Mouse (Mus musculus) heart, embryonic 11.5 days (tissue): ENCODE data around the gene Dlgap4. TPM values are rescaled to one million over a fixed set of nuclear protein-coding genes. Genes with fewer than 3 reads are reported as not detected.
A peak's percentile ranks its signal among the peaks of the same experiment; 100 is the strongest.

ENCODE experiments used
- ATAC-seq: fragments of 200-750 bp; cut with Nextera tagmentation; replicated peaks from 2 replicates; pipeline ENCODE4 v1.8.0; 2017; ENCODE audit warnings: moderate library complexity; ENCODE audit not compliant: insufficient number of reproducible peaks, low FRiP score, low TSS enrichment
- H3K27ac ChIP-seq: fragments of 300-500 bp; sonication (generic); 2 replicates; pipeline ENCODE4 v1.5.1; 2014; ENCODE audit warnings: mild to moderate bottlenecking, low read depth, low read length
- H3K27me3 ChIP-seq: fragments of 300-500 bp; sonication (generic); 2 replicates; pipeline ENCODE4 v1.6.1; 2014; ENCODE audit warnings: mild to moderate bottlenecking, low read length, mixed read lengths; ENCODE audit not compliant: control insufficient read depth, insufficient read depth
- H3K36me3 ChIP-seq: fragments of 300-500 bp; sonication (generic); 2 replicates; pipeline ENCODE4 v1.6.1; 2014; ENCODE audit warnings: mild to moderate bottlenecking, low read length, moderate library complexity, mixed read lengths; ENCODE audit not compliant: control insufficient read depth, insufficient read depth
- H3K4me1 ChIP-seq: fragments of 300-500 bp; sonication (generic); 2 replicates; pipeline ENCODE4 v1.6.1; 2014; ENCODE audit warnings: low read length; ENCODE audit not compliant: control insufficient read depth, insufficient read depth
- H3K4me2 ChIP-seq: fragments of 300-500 bp; sonication (generic); 2 replicates; pipeline ENCODE4 v1.6.1; 2014; ENCODE audit warnings: mild to moderate bottlenecking, moderate library complexity
- H3K4me3 ChIP-seq: fragments of 300-500 bp; sonication (generic); 2 replicates; pipeline ENCODE4 v1.5.1; 2014; ENCODE audit warnings: low read depth, low read length
- H3K9ac ChIP-seq: fragments of 300-500 bp; sonication (generic); 2 replicates; pipeline ENCODE4 v1.6.1; 2014; ENCODE audit warnings: mild to moderate bottlenecking, low read depth, low read length, moderate library complexity
- H3K9me3 ChIP-seq: fragments of 300-500 bp; sonication (generic); replicated peaks from 2 replicates; pipeline ENCODE4 v1.6.1; 2016; ENCODE audit warnings: low read length; ENCODE audit not compliant: control insufficient read depth
- WGBS: fragments of 180-500 bp; shearing (Covaris S2); extraction: QIAGEN DNeasy Blood & Tissue Kit; methylation state at CpG from one replicate; pipeline ENCODE4 v1.1.7; 2014; ENCODE audit not compliant: insufficient replicate concordance; 5-methylcytosine and 5-hydroxymethylcytosine counted together
- polyA plus RNA-seq: library from polyadenylated mRNA; unstranded; fragments of >200 nt; fragmentation: Nextera tagmentation; extraction: Ambion mirVana; gene quantifications from 2 replicates; pipeline ENCODE4 v1.2.1, GENCODE M21; 2014

Dlgap4 gene
- polyA plus RNA-seq, 1 experiment from 2014 or later, result 70.5 TPM

GRCm38 (mm10) chr2:156605971-156606370, 7.5 kb upstream of the Dlgap4 start:
- no peak overlapping the region for H3K4me2 ChIP-seq
- H3K9me3 ChIP-seq, result no peaks in the 10 kb centered on the region
- 73% methylated on average over 5 of the region's 5 CpGs for WGBS
- H3K4me3 ChIP-seq, result no peak overlapping the region
- H3K36me3 ChIP-seq, result no peaks in the 10 kb centered on the region
- peaks cover 31% of the 10 kb centered on the region for H3K27me3 ChIP-seq
- no peak overlapping the region for H3K27ac ChIP-seq
- no peak overlapping the region for H3K9ac ChIP-seq
- H3K4me1 ChIP-seq, result no peaks in the 10 kb centered on the region
- no peak for ATAC-seq

- ATAC-seq, result no peak
- no peaks in the 10 kb centered on the region for H3K36me3 ChIP-seq
- H3K9ac ChIP-seq, result peak overlapping the region; percentile 52; the same call in 1 of the 2 replicates
- peaks cover 6% of the 10 kb centered on the region for H3K4me1 ChIP-seq
- peaks cover 76% of the 10 kb centered on the region for H3K27me3 ChIP-seq
- H3K4me2 ChIP-seq, result peak overlapping the region; percentile 98
- no peak overlapping the region for H3K27ac ChIP-seq
- WGBS, result 1% methylated on average over 41 of the region's 41 CpGs
- peak overlapping the region; percentile 68 for H3K4me3 ChIP-seq
- no peaks in the 10 kb centered on the region for H3K9me3 ChIP-seq
These were observed 394 bp upstream of the Dlgap4 start for GRCm38 (mm10) chr2:156613081-156613540.

- no peaks in the 10 kb centered on the region for H3K36me3 ChIP-seq
- ATAC-seq, result no peak
- under 1% methylated on average over 18 of the region's 18 CpGs for WGBS
- H3K27me3 ChIP-seq, result peaks cover 81% of the 10 kb centered on the region
- H3K4me2 ChIP-seq, result peak overlapping the region; percentile 98
- peaks cover 6% of the 10 kb centered on the region for H3K4me1 ChIP-seq
- no peak overlapping the region for H3K27ac ChIP-seq
- no peaks in the 10 kb centered on the region for H3K9me3 ChIP-seq
- H3K9ac ChIP-seq, result no peak overlapping the region
- H3K4me3 ChIP-seq, result peak overlapping the region; percentile 68
These were observed 702 bp downstream of the Dlgap4 start for GRCm38 (mm10) chr2:156614258-156614556.

- Histone ChIP-seq H3K4me2 (peak overlapping the region; percentile 15), H3K9ac (no peak overlapping the region), H3K27ac (no peak overlapping the region), H3K36me3 (no peaks in the 10 kb centered on the region), H3K4me3 (peak overlapping the region; percentile 68; the same call in 1 of the 2 replicates), H3K4me1 (peaks cover 6% of the 10 kb centered on the region), H3K27me3 (peaks cover 82% of the 10 kb centered on the region), H3K9me3 (no peaks in the 10 kb centered on the region)
- WGBS, result 11% methylated on average over 31 of the region's 31 CpGs
- ATAC-seq, result no peak
These were observed 1.5 kb downstream of the Dlgap4 start for GRCm38 (mm10) chr2:156614661-156615654.

GRCm38 (mm10) chr2:156616513-156616912, 3.0 kb downstream of the Dlgap4 start:
- Histone ChIP-seq H3K4me1 (peaks cover 6% of the 10 kb centered on the region), H3K36me3 (no peaks in the 10 kb centered on the region), H3K9me3 (no peaks in the 10 kb centered on the region), H3K27me3 (peaks cover 77% of the 10 kb centered on the region), H3K4me2 (no peak overlapping the region), H3K9ac (no peak overlapping the region), H3K27ac (no peak overlapping the region), H3K4me3 (no peak overlapping the region)
- WGBS, result 68% methylated on average over 7 of the region's 7 CpGs
- ATAC-seq, result no peak

DNA sequence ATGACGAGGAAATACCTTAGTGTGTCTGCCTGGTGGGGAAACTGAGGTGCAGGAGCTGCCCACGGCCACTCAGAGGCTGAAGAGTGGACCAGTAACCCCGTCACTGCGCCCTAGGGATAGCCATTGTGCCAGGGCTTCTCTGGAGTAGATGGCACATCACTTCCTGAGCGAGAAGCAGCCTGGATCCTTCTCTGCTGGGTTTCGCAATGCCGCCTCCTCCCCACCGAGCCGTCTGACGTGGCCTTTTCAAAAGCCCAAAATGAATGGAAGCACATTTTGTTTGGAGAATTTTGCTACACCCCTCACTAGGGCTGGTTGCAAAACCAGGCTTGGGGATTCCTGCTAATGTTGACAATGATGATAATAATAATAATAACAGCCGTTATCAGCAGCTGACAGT, 4.0 kb downstream of the Dlgap4 start:
- no peak overlapping the region for H3K4me3 ChIP-seq
- H3K9me3 ChIP-seq, result no peaks in the 10 kb centered on the region
- H3K9ac ChIP-seq, result no peak overlapping the region
- ATAC-seq, result no peak
- H3K27me3 ChIP-seq, result peaks cover 78% of the 10 kb centered on the region
- no peak overlapping the region for H3K4me2 ChIP-seq
- no peak overlapping the region for H3K27ac ChIP-seq
- H3K36me3 ChIP-seq, result no peaks in the 10 kb centered on the region
- H3K4me1 ChIP-seq, result peaks cover 6% of the 10 kb centered on the region
- 54% methylated on average over 11 of the region's 11 CpGs for WGBS

GRCm38 (mm10) chr2:156620874-156621273, 7.4 kb downstream of the Dlgap4 start:
- 79% methylated on average over 8 of the region's 8 CpGs for WGBS
- no peak overlapping the region for H3K4me2 ChIP-seq
- H3K27ac ChIP-seq, result no peak overlapping the region
- H3K4me3 ChIP-seq, result no peak overlapping the region
- peaks cover 60% of the 10 kb centered on the region for H3K27me3 ChIP-seq
- no peak for ATAC-seq
- H3K9me3 ChIP-seq, result no peaks in the 10 kb centered on the region
- no peak overlapping the region for H3K9ac ChIP-seq
- H3K36me3 ChIP-seq, result no peaks in the 10 kb centered on the region
- H3K4me1 ChIP-seq, result peaks cover 9% of the 10 kb centered on the region

GRCm38 (mm10) chr2:156621449-156621848, 7.9 kb downstream of the Dlgap4 start:
- no peak overlapping the region for H3K27ac ChIP-seq
- no peak for ATAC-seq
- H3K27me3 ChIP-seq, result peaks cover 55% of the 10 kb centered on the region
- no peak overlapping the region for H3K4me2 ChIP-seq
- no peaks in the 10 kb centered on the region for H3K36me3 ChIP-seq
- no peak overlapping the region for H3K4me3 ChIP-seq
- peaks cover 10% of the 10 kb centered on the region for H3K4me1 ChIP-seq
- H3K9me3 ChIP-seq, result no peaks in the 10 kb centered on the region
- WGBS, result 60% methylated on average over 5 of the region's 5 CpGs
- no peak overlapping the region for H3K9ac ChIP-seq
